Mouse (Mus musculus): ENCODE measurements around the gene Fam102a.
A peak's percentile ranks its signal among the peaks of the same experiment; 100 is the strongest.

Gene Fam102a

GRCm38 (mm10) chr2:32581450-32582095 lies 46.4 kb downstream of the Fam102a start:
- DNase-seq (ENCODE audit: low spot score) = peak; percentile 81

- peak; percentile 95 for DNase-seq (ENCODE audit: low spot score)
Observed at GRCm38 (mm10) chr2:32582830-32583799, 48.0 kb downstream of the Fam102a start.

- DNase-seq (ENCODE audit: low spot score) = no peak
Observed at GRCm38 (mm10) chr2:32585149-32585714, 50.1 kb downstream of the Fam102a start.

- peak; percentile 96 for DNase-seq (ENCODE audit: low spot score)
Observed at GRCm38 (mm10) chr2:32586871-32587351, 51.8 kb downstream of the Fam102a start, which contains the start of gene St6galnac4. St6galnac4 (plus strand) TSS chr2:32587095.

- DNase-seq (ENCODE audit: low spot score) = peak; percentile 29
Observed at GRCm38 (mm10) chr2:32587731-32588321, 52.7 kb downstream of the Fam102a start.

- no peak for DNase-seq (ENCODE audit: low spot score)
Observed at GRCm38 (mm10) chr2:32589213-32589795, 54.2 kb downstream of the Fam102a start.

GRCm38 (mm10) chr2:32590224-32590623 lies 55.1 kb downstream of the Fam102a start:
- no peak for DNase-seq (ENCODE audit: low spot score)

GRCm38 (mm10) chr2:32591249-32591648 lies 56.1 kb downstream of the Fam102a start:
- no peak for DNase-seq (ENCODE audit: low spot score)

- no peak for DNase-seq (ENCODE audit: low spot score)
Observed at GRCm38 (mm10) chr2:32596725-32597124, 61.6 kb downstream of the Fam102a start.

GRCm38 (mm10) chr2:32597248-32597647 lies 62.1 kb downstream of the Fam102a start:
- DNase-seq (ENCODE audit: low spot score) = no peak

- DNase-seq (ENCODE audit: low spot score) = no peak
Observed at GRCm38 (mm10) chr2:32597699-32598098, 62.6 kb downstream of the Fam102a start.

GRCm38 (mm10) chr2:32598506-32598905 lies 63.4 kb downstream of the Fam102a start:
- DNase-seq (ENCODE audit: low spot score) = no peak

GRCm38 (mm10) chr2:32599409-32599808 lies 64.3 kb downstream of the Fam102a start, which contains the start of gene St6galnac6:
St6galnac6 (plus strand) TSS chr2:32599709.
- DNase-seq (ENCODE audit: low spot score) = no peak

GRCm38 (mm10) chr2:32601417-32602065 lies 66.4 kb downstream of the Fam102a start:
- peak; percentile 72 for DNase-seq (ENCODE audit: low spot score)

- DNase-seq (ENCODE audit: low spot score) = peak; percentile 92
Observed at GRCm38 (mm10) chr2:32602600-32603054, 67.5 kb downstream of the Fam102a start.

GRCm38 (mm10) chr2:32604631-32605030 lies 69.5 kb downstream of the Fam102a start:
- DNase-seq (ENCODE audit: low spot score) = no peak

GRCm38 (mm10) chr2:32606161-32607142 lies 71.3 kb downstream of the Fam102a start:
- peak; percentile 91 for DNase-seq (ENCODE audit: low spot score)

GRCm38 (mm10) chr2:32607262-32607947 lies 72.3 kb downstream of the Fam102a start:
- peak; percentile 75 for DNase-seq (ENCODE audit: low spot score)
